Mouse (Mus musculus) liver, postnatal 0 days (tissue): ENCODE measurements at regions not wholly inside any gene's neighbourhood (a gene's known extent, or its start where the extent isn't known, plus 50 kb on each side); places are given as distances from the start of the nearest gene placed in this dataset.

Experiments
- ATAC-seq: fragments of 200-750 bp; cut with Nextera tagmentation; 2 replicates; pipeline ENCODE4 v1.8.0; 2017; ENCODE audit warnings: mild to moderate bottlenecking, moderate library complexity
- DNase-seq: peaks from one replicate; pipeline ENCODE4 v3.0.0-alpha.2; 2016
- H3K27ac ChIP-seq: fragments of 300-500 bp; sonication (generic); 2 replicates; pipeline ENCODE4 v1.5.1; 2014; ENCODE audit warnings: antibody characterized with exemption, moderate library complexity, mild to moderate bottlenecking, low read depth
- H3K27me3 ChIP-seq: fragments of 300-500 bp; sonication (generic); 2 replicates; pipeline ENCODE4 v1.6.1; 2014; ENCODE audit warnings: low read length, control low read depth, mixed read lengths; ENCODE audit not compliant: insufficient read depth
- H3K36me3 ChIP-seq: fragments of 300-500 bp; sonication (generic); replicated peaks from 2 replicates; pipeline ENCODE4 v1.6.1; 2014; ENCODE audit warnings: mild to moderate bottlenecking, control low read depth, low read length, moderate library complexity, mixed read lengths; ENCODE audit not compliant: insufficient read depth
- H3K4me1 ChIP-seq: fragments of 300-500 bp; sonication (generic); 2 replicates; pipeline ENCODE4 v1.6.1; 2014; ENCODE audit warnings: antibody characterized with exemption, mild to moderate bottlenecking, control low read depth; ENCODE audit not compliant: insufficient read depth
- H3K4me2 ChIP-seq: fragments of 300-500 bp; sonication (generic); 2 replicates; pipeline ENCODE4 v1.6.1; 2014; ENCODE audit warnings: low read depth, mild to moderate bottlenecking, low read length, moderate library complexity, mixed read lengths
- H3K4me3 ChIP-seq: fragments of 300-500 bp; sonication (generic); 2 replicates; pipeline ENCODE4 v1.5.1; 2014; ENCODE audit warnings: low read depth, low read length
- H3K9ac ChIP-seq: fragments of 300-500 bp; sonication (generic); replicated peaks from 2 replicates; pipeline ENCODE4 v1.6.1; 2014; ENCODE audit warnings: mild to moderate bottlenecking, moderate library complexity
- H3K9me3 ChIP-seq: fragments of 300-500 bp; sonication (generic); 2 replicates; pipeline ENCODE4 v1.6.1; 2016; ENCODE audit warnings: mild to moderate bottlenecking, control low read depth, low read length, mixed read lengths
- CTCF ChIP-seq: sonication (generic); IDR thresholded peaks from 2 replicates; pipeline ENCODE4 v1.5.1; 2016; ENCODE audit warnings: antibody characterized with exemption, low read depth
- EP300 ChIP-seq: IDR thresholded peaks from 2 replicates; pipeline ENCODE4 v1.6.1; 2016; ENCODE audit warnings: antibody characterized with exemption, low read depth, mild to moderate bottlenecking
- WGBS: fragments of 180-500 bp; shearing (Covaris S2); extraction: QIAGEN DNeasy Blood & Tissue Kit; methylation state at CpG from one replicate; pipeline ENCODE4 v1.1.7; 2014; ENCODE audit not compliant: insufficient replicate concordance; 5-methylcytosine and 5-hydroxymethylcytosine counted together

DNA sequence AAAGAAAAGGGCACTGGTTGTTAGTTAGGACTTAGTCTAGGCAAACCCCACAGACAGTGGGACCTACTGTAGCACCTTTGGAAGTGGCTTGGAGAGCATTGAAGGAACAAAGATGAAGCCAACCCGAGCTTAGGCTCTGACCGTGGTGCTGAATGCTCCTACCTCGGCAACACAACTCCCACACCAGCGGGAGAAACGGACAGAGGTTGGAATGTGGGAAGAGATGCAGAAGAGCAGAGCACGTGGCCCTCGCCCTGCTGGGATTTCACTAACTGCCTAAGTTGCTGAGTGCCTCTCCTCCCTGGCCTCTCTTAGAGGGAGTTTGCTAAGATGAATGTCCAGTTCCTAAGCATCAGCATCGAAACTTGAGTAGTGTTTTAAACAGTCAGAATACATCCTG is 94.1 kb upstream of the Klf14 start:
- 0 out of 2 replicates have a peak, but pooled peaks cover 2% of the 10 kb centered on the region for H3K27me3 ChIP-seq
- no peaks in the 10 kb centered on the region for H3K36me3 ChIP-seq
- TF ChIP-seq EP300, result no peak
- no peak for TF ChIP-seq CTCF
- H3K9ac ChIP-seq, result no peak overlapping the region
- H3K9me3 ChIP-seq, result no peaks in the 10 kb centered on the region
- H3K4me3 ChIP-seq, result no peak overlapping the region
- no peak overlapping the region for H3K4me2 ChIP-seq
- DNase-seq (no peak), ATAC-seq (no peak)
- H3K4me1 ChIP-seq, result no peaks in the 10 kb centered on the region
- 18% methylated on average over 8 of the region's 8 CpGs for WGBS
- H3K27ac ChIP-seq, result no peak overlapping the region

- 74% methylated on average over 12 of the region's 12 CpGs for WGBS
These were observed 98.1 kb upstream of the Klf14 start for GRCm38 (mm10) chr6:31056786-31057566.

DNA sequence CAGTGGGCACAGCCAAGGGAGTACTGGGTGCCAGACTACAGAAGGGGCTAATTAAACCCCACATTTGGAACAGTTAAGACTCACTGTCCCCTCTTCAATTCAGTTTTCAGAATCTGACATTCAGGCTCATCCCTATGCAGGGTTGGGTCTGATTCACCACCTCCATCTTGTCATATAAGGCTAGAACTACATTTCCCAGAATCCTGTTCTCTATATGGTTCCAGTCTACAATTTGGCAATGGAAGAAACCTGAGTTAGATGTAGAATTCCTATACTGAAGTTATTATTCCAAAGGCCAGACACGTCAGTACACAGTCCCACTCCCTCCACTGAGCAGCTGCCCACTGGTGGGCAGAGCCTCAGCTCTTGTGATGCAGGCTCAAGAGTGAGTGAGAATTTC is 99.4 kb upstream of the Klf14 start:
- H3K36me3 ChIP-seq, result peaks cover 6% of the 10 kb centered on the region; the same call in 1 of the 2 replicates
- TF ChIP-seq CTCF, result no peak
- no peak for TF ChIP-seq EP300
- no peak overlapping the region for H3K9ac ChIP-seq
- WGBS, result 83% methylated on average over 1 of the region's 1 CpGs
- H3K4me2 ChIP-seq, result no peak overlapping the region
- H3K4me3 ChIP-seq, result no peak overlapping the region
- H3K27ac ChIP-seq, result no peak overlapping the region
- DNase-seq (no peak), ATAC-seq (no peak)
- no peaks in the 10 kb centered on the region for H3K9me3 ChIP-seq
- H3K4me1 ChIP-seq, result no peaks in the 10 kb centered on the region
- H3K27me3 ChIP-seq, result no peaks in the 10 kb centered on the region

More at GRCm38 (mm10) chr6:31056786-31057566, 98.1 kb upstream of the Klf14 start:
- H3K4me1 ChIP-seq, result no peaks in the 10 kb centered on the region
- no peak overlapping the region for H3K4me3 ChIP-seq
- H3K9ac ChIP-seq, result no peak overlapping the region
- no peak overlapping the region for H3K27ac ChIP-seq
- ATAC-seq (no peak), DNase-seq (no peak)
- H3K4me2 ChIP-seq, result no peak overlapping the region
- H3K36me3 ChIP-seq, result peaks cover 6% of the 10 kb centered on the region; the same call in 1 of the 2 replicates
- TF ChIP-seq CTCF, result no peak
- H3K27me3 ChIP-seq, result no peaks in the 10 kb centered on the region
- no peaks in the 10 kb centered on the region for H3K9me3 ChIP-seq

- no peaks in the 10 kb centered on the region for H3K9me3 ChIP-seq
- no peak for TF ChIP-seq CTCF
- TF ChIP-seq EP300, result no peak
- ATAC-seq (no peak), DNase-seq (no peak)
- no peaks in the 10 kb centered on the region for H3K4me1 ChIP-seq
- H3K4me2 ChIP-seq, result no peak overlapping the region
- no peak overlapping the region for H3K4me3 ChIP-seq
- no peak overlapping the region for H3K9ac ChIP-seq
- peaks cover 6% of the 10 kb centered on the region; the same call in 1 of the 2 replicates for H3K36me3 ChIP-seq
- no peaks in the 10 kb centered on the region for H3K27me3 ChIP-seq
- no peak overlapping the region for H3K27ac ChIP-seq
- WGBS, result 78% methylated on average over 3 of the region's 3 CpGs
These were observed 100.1 kb upstream of the Klf14 start for GRCm38 (mm10) chr6:31058961-31059360.

DNA sequence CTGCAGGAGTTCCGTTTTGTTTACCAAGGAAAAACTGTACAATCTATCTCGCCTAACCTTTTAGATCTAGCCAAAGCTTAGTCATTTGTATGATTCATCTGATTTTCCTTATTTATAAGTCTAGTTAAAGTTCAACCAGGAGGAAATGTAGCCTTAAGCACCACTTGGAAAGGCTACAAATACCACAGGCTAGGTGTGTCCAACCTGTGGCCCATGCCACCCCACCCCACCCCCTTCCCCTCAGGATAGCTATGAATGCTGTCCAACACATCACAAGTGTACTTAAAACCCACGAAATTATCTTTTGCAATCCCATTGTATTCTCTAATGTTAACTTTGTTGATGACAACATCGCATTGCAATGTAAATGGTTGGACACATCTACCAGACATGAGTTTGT is 102.9 kb upstream of the Klf14 start:
- WGBS, result 80% methylated on average over 4 of the region's 4 CpGs
- H3K27ac ChIP-seq, result no peak overlapping the region
- no peaks in the 10 kb centered on the region for H3K4me1 ChIP-seq
- no peak for DNase-seq
- no peak overlapping the region for H3K4me2 ChIP-seq
- no peaks in the 10 kb centered on the region for H3K9me3 ChIP-seq
- TF ChIP-seq EP300, result no peak
- TF ChIP-seq CTCF, result no peak
- H3K27me3 ChIP-seq, result no peaks in the 10 kb centered on the region
- no peak overlapping the region for H3K4me3 ChIP-seq
- no peak overlapping the region for H3K9ac ChIP-seq
- H3K36me3 ChIP-seq, result peaks cover 8% of the 10 kb centered on the region; the same call in 1 of the 2 replicates
- ATAC-seq, result no peak

GRCm38 (mm10) chr6:31065419-31065818 is 106.5 kb upstream of the Klf14 start:
- ATAC-seq (no peak), DNase-seq (no peak)
- no peaks in the 10 kb centered on the region for H3K9me3 ChIP-seq
- no peaks in the 10 kb centered on the region for H3K27me3 ChIP-seq
- H3K4me1 ChIP-seq, result peaks cover 7% of the 10 kb centered on the region; the same call in 1 of the 2 replicates
- peaks cover 11% of the 10 kb centered on the region; the same call in 1 of the 2 replicates for H3K36me3 ChIP-seq
- 57% methylated on average over 9 of the region's 9 CpGs for WGBS
- no peak overlapping the region for H3K9ac ChIP-seq
- no peak for TF ChIP-seq EP300
- TF ChIP-seq CTCF, result no peak
- H3K27ac ChIP-seq, result no peak overlapping the region
- no peak overlapping the region for H3K4me3 ChIP-seq
- no peak overlapping the region for H3K4me2 ChIP-seq
